Mouse (Mus musculus) liver, adult 2 months (tissue): Measurements from ENCODE around the gene Stx2.

Experiments used
- CTCF ChIP-seq: fragments of 200-500 bp; IDR thresholded peaks from 2 replicates; pipeline ENCODE4 v1.5.1; 2011; ENCODE audit warnings: low read depth, low read length, control low read depth
- POLR2A ChIP-seq: fragments of 200-500 bp; IDR thresholded peaks from 2 replicates; pipeline ENCODE4 v1.6.1; 2011; ENCODE audit warnings: low read length, control low read depth; ENCODE audit not compliant: insufficient read depth; ENCODE audit errors: extremely low read depth

DNA sequence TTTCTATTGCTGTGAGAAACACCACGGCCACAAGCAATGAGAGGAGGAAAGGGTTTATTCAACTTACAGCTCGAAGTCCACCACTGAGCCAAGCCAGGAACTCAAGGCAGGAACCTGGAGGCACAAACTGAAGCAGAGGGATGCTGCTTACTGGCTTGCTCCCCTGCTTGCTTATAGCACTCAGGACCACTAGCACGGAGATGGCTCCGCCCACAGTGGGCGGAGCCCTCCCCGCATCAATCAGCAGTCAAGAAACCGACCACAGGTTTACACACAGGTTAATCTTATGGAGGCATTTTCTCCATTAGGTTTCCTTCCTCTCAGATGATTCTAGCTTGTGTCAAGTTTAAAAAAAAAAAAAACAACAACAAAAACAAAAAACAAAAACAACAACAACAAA lies 27.5 kb downstream of the Stx2 start:
- no peak for TF ChIP-seq CTCF
- TF ChIP-seq POLR2A: no peak
